Mouse (Mus musculus) neural tube, embryonic 11.5 days (tissue): Measurements from ENCODE around the gene Kalrn. TPM values are rescaled to one million over a fixed set of nuclear protein-coding genes. Genes with fewer than 3 reads are reported as not detected.

Experiments
- ATAC-seq: fragments of 200-750 bp; cut with Nextera tagmentation; 2 replicates; pipeline ENCODE4 v1.8.0; 2017; ENCODE audit warnings: moderate number of reproducible peaks, mild to moderate bottlenecking, moderate TSS enrichment, moderate library complexity; ENCODE audit not compliant: insufficient read depth, low FRiP score, low TSS enrichment
- DNase-seq: peaks from one replicate; pipeline ENCODE4 v3.0.0-alpha.2; 2015; ENCODE audit warnings: low spot score
- H3K27ac ChIP-seq: fragments of 300-500 bp; sonication (generic); 2 replicates; pipeline ENCODE4 v1.5.1; 2014; ENCODE audit warnings: low read depth, mild to moderate bottlenecking, low read length
- H3K27me3 ChIP-seq: fragments of 300-500 bp; sonication (generic); 2 replicates; pipeline ENCODE4 v1.6.1; 2014; ENCODE audit warnings: mild to moderate bottlenecking, low read length, mixed read lengths; ENCODE audit not compliant: control insufficient read depth, insufficient read depth
- H3K36me3 ChIP-seq: fragments of 300-500 bp; sonication (generic); 2 replicates; pipeline ENCODE4 v1.6.1; 2014; ENCODE audit warnings: mild to moderate bottlenecking, low read length, moderate library complexity, mixed read lengths; ENCODE audit not compliant: control insufficient read depth, insufficient read depth
- H3K4me1 ChIP-seq: fragments of 300-500 bp; sonication (generic); 2 replicates; pipeline ENCODE4 v1.6.1; 2014; ENCODE audit warnings: low read length, mixed read lengths; ENCODE audit not compliant: control insufficient read depth, insufficient read depth
- H3K4me2 ChIP-seq: fragments of 300-500 bp; sonication (generic); 2 replicates; pipeline ENCODE4 v1.6.1; 2014; ENCODE audit warnings: low read depth, mild to moderate bottlenecking, moderate library complexity
- H3K4me3 ChIP-seq: fragments of 300-500 bp; sonication (generic); 2 replicates; pipeline ENCODE4 v1.5.1; 2014; ENCODE audit warnings: low read depth, low read length
- H3K9ac ChIP-seq: fragments of 300-500 bp; sonication (generic); 2 replicates; pipeline ENCODE4 v1.6.1; 2014; ENCODE audit warnings: mild to moderate bottlenecking, low read length
- H3K9me3 ChIP-seq: fragments of 300-500 bp; sonication (generic); 2 replicates; pipeline ENCODE4 v1.6.1; 2016; ENCODE audit warnings: low read length; ENCODE audit not compliant: control insufficient read depth
- WGBS: fragments of 180-500 bp; shearing (Covaris S2); extraction: QIAGEN DNeasy Blood & Tissue Kit; methylation state at CpG from one replicate; pipeline ENCODE4 v1.1.7; 2014; 5-methylcytosine and 5-hydroxymethylcytosine counted together
- polyA plus RNA-seq: library from polyadenylated mRNA; unstranded; fragments of >200 nt; fragmentation: Nextera tagmentation; extraction: Ambion mirVana; gene quantifications from 2 replicates; pipeline ENCODE4 v1.2.1, GENCODE M21; 2014

Gene Kalrn
- polyA plus RNA-seq, 1 experiment from 2014 or later = 17.6 TPM

DNA sequence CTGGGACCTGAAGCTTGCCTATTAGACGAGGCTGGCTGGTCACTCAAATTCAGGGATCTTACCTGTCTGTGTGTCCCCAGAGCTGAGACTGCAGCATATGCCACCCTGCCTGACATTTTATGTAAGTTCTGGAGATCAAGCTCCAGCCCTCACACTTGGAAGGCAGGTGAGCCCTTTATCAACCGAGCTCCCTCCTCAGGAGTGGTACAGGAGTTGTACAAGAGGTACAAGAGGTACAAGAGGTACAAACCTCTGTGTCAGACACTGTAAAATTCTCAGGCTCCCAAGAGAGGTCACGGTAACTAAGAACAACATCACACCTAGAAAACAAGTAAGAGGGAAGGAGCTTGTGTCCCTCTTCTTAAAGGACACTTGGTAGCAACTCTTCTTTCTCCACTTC is 217.8 kb downstream of the Kalrn start:
- DNase-seq = no peak
- no peak for ATAC-seq
- WGBS = 86% methylated on average over 3 of the region's 3 CpGs
- H3K27me3 ChIP-seq = no peaks in the 10 kb centered on the region
- no peak overlapping the region for H3K27ac ChIP-seq
- no peaks in the 10 kb centered on the region for H3K4me1 ChIP-seq
- no peaks in the 10 kb centered on the region for H3K36me3 ChIP-seq
- no peak overlapping the region for H3K9ac ChIP-seq
- H3K9me3 ChIP-seq = no peaks in the 10 kb centered on the region
- H3K4me2 ChIP-seq = no peak overlapping the region
- no peak overlapping the region for H3K4me3 ChIP-seq

DNA sequence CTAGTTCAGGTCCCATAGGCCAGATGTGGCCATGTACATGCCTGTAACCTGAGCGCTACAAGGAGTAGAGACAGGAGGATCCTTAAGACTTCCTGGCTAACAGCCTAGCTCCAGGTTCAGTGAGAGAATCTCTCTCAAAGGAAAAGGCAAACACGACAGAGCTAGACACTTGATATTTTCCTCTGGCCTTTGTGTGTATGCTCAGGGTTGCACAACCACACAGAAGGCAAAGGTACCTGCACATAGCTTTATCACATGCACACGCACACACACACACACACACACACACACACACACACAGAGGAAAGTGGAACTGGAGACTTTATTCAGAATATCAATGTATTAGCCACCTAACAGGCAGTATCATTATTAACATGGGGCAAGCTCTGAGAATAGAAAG is 219.3 kb downstream of the Kalrn start:
- DNase-seq = no peak
- no peak for ATAC-seq
- Histone ChIP-seq H3K9ac (no peak overlapping the region), H3K4me3 (no peak overlapping the region), H3K9me3 (no peaks in the 10 kb centered on the region), H3K27me3 (no peaks in the 10 kb centered on the region), H3K27ac (no peak overlapping the region), H3K4me2 (no peak overlapping the region), H3K36me3 (no peaks in the 10 kb centered on the region), H3K4me1 (no peaks in the 10 kb centered on the region)
- 89% methylated on average over 3 of the region's 3 CpGs for WGBS

DNA sequence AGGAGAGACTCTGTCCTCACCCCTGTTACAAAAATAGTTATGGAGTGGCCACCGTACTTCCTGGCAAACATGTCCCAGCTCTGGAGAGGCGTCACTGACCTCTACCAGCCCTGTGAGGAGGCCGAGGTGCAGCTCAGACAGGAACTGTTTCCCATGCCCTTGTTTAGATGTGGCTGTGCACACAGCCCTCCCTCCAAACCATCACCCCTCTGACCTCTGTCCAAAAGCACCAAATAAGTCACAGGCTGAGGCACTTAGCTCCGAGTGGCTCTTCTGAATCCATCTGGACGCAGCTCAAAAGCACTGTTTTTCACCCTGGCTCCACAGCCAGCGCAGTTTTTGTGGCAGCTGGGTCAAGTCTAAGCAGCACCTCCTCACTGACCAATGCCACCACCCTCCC is 220.6 kb downstream of the Kalrn start:
- Histone ChIP-seq H3K27ac (no peak overlapping the region), H3K4me2 (no peak overlapping the region)
- WGBS = 35% methylated on average over 6 of the region's 6 CpGs

DNA sequence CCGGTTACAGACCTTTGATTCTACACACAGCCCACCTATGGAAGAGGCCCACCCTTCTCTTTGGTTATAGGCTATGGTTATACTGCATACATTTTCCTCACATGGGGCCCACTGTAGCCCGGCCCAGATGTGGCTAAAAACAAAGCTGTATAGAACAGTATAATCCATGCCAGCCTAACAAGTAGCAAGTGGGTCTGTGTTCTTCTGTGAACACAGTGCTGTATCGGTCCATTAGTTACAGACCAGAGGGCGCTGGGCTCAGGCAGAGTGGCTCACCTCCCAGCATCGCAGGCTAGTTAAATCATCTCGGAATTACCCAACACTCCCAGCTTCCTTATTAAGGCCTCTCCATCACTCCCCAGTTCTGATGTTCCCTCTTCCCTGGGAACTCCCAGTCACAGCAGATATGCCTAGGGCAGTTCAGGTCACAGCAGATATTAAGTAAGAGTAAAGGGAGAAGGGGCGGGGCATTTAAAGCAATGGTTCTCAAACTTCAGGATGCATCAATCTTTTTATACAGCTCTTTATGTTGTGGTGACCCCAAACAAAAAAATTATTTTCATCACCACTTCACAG is 221.7 kb downstream of the Kalrn start:
- DNase-seq = no peak
- WGBS = 80% methylated on average over 7 of the region's 7 CpGs
- Histone ChIP-seq H3K9ac (no peak overlapping the region), H3K27me3 (no peaks in the 10 kb centered on the region), H3K9me3 (no peaks in the 10 kb centered on the region), H3K4me3 (no peak overlapping the region), H3K27ac (no peak overlapping the region), H3K4me2 (no peak overlapping the region), H3K4me1 (no peaks in the 10 kb centered on the region; the same call in 1 of the 2 replicates), H3K36me3 (no peaks in the 10 kb centered on the region)
- no peak for ATAC-seq

More for the DNA sequence above, 220.6 kb downstream of the Kalrn start:
- no peaks in the 10 kb centered on the region; the same call in 1 of the 2 replicates for H3K4me1 ChIP-seq
- no peaks in the 10 kb centered on the region for H3K27me3 ChIP-seq
- H3K9ac ChIP-seq = no peak overlapping the region
- DNase-seq (no peak), ATAC-seq (no peak)
- H3K36me3 ChIP-seq = no peaks in the 10 kb centered on the region
- H3K4me3 ChIP-seq = no peak overlapping the region
- no peaks in the 10 kb centered on the region for H3K9me3 ChIP-seq

DNA sequence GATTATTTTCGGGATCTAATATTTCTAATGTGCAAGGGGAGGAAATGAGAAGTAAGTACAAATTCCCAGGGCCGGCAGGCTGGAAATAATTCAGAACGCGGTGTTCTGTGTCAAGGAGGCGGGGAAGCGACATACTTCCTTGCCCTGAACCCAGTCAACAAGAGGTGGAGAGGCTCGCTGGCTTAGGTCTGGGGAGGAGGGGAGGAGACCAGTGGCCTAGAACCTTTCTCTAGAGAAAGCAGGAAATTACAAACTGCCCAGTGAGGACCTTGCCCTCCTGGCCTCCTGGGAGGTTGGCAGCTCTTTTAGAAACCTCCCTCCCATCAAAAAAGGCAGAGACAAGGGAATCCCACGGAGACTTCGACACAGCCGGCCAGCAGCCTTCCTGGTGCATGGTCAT is 225.8 kb downstream of the Kalrn start:
- 70% methylated on average over 10 of the region's 10 CpGs for WGBS
- H3K4me2 ChIP-seq = no peak overlapping the region
- DNase-seq (no peak), ATAC-seq (no peak)
- no peaks in the 10 kb centered on the region for H3K9me3 ChIP-seq
- no peaks in the 10 kb centered on the region for H3K36me3 ChIP-seq
- no peaks in the 10 kb centered on the region for H3K27me3 ChIP-seq
- no peak overlapping the region for H3K9ac ChIP-seq
- H3K4me3 ChIP-seq = no peak overlapping the region
- no peaks in the 10 kb centered on the region; the same call in 1 of the 2 replicates for H3K4me1 ChIP-seq
- H3K27ac ChIP-seq = no peak overlapping the region

DNA sequence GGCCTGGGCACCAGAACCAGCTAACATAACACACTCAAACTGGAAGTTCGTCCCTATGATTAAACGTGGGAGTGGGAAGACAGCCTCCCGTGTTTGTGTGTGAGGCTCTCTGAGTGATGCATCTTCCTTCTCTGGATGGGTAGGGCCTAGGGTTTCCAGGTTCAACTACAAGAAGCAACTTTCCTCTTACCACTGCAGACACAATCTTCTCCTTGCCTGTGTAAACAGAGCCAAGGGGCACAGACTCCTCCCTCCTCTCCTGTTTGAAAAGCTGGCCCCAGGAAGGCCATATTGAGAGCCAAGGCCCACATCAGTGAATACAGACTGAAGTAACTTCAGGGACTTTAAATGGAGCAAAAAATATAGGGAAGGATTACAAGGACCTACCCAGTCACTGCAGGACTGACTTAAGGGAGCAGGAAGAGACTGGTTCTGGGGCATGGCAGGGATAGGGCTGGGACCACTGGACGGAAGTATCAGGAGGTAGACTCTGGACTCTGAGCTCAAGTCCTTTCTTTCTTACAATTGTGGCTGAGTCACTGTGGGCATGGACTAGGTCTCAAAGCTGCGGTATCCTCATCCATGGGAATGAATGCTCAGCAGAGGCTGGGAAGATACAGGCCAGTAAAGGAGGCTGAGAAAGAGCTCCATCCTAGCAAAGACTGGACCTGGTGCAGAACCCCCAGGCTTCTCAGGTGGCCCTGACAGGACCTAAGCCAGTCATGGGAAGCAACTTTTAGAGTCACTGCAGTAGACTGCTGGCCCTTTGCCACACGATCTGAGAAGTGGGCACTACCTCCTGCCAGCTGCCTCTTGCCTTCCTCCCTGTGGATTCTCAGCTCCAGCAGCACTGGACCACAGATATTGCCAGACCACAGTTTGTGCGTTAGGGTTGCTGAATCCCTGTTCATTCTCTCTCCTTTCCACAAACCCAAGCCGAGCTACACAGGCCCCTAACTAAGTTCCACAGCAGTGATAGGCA is 228.1 kb downstream of the Kalrn start:
- ATAC-seq = no peak
- H3K4me2 ChIP-seq = no peak overlapping the region
- H3K4me3 ChIP-seq = no peak overlapping the region
- no peak overlapping the region for H3K9ac ChIP-seq
- 86% methylated on average over 8 of the region's 8 CpGs for WGBS
- no peaks in the 10 kb centered on the region for H3K27me3 ChIP-seq
- no peaks in the 10 kb centered on the region; the same call in 1 of the 2 replicates for H3K4me1 ChIP-seq
- no peak for DNase-seq
- H3K9me3 ChIP-seq = no peaks in the 10 kb centered on the region
- H3K27ac ChIP-seq = no peak overlapping the region
- H3K36me3 ChIP-seq = no peaks in the 10 kb centered on the region

DNA sequence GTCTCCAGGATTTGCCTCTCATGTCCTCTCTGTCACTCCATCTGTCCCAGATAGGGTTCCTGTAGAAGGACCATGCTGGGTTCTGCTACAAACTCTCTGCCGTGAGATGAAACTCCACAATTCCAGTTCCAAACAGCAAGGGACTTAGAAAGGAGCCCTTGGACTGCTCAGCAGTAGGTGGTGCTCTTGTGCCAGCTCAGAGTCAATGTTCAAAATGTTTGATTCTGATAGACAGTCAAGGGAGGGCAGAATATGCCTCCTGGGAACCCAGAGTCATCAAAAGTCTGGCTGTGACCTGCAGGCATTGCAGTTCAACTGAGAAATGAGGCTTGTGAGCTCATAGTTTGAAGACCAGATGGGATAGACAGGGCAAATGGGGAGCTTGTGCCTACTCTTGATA is 229.4 kb downstream of the Kalrn start:
- ATAC-seq = no peak
- H3K27ac ChIP-seq = no peak overlapping the region
- H3K36me3 ChIP-seq = no peaks in the 10 kb centered on the region
- H3K4me1 ChIP-seq = no peaks in the 10 kb centered on the region; the same call in 1 of the 2 replicates
- peak; percentile 43 for DNase-seq
- H3K4me2 ChIP-seq = no peak overlapping the region
- no peaks in the 10 kb centered on the region for H3K27me3 ChIP-seq
- H3K9ac ChIP-seq = no peak overlapping the region
- 76% methylated on average over 1 of the region's 1 CpGs for WGBS
- H3K4me3 ChIP-seq = no peak overlapping the region
- no peaks in the 10 kb centered on the region for H3K9me3 ChIP-seq

DNA sequence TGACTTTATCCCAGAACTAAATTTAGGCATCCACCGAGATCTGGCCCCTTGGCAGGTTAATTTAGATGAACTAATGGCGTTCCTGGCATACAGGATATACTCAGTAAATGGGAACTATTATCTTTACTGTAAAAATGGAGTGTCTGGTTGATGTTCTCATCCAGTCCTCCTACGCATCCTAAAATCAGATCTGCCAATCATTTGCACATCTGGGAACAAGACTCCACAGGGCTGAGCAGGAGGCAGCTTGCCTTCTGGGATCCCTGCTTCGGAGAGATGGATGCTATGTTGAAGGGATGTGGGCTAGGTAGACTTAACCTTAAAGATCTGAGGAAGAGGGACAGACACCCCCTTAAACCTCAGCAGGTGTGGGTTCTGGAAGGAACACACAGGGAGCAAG is 230.2 kb downstream of the Kalrn start:
- H3K27me3 ChIP-seq = no peaks in the 10 kb centered on the region
- no peaks in the 10 kb centered on the region for H3K36me3 ChIP-seq
- H3K4me3 ChIP-seq = no peak overlapping the region
- no peak overlapping the region for H3K27ac ChIP-seq
- no peak for ATAC-seq
- DNase-seq = no peak
- 92% methylated on average over 4 of the region's 4 CpGs for WGBS
- no peaks in the 10 kb centered on the region; the same call in 1 of the 2 replicates for H3K4me1 ChIP-seq
- H3K4me2 ChIP-seq = no peak overlapping the region
- H3K9me3 ChIP-seq = no peaks in the 10 kb centered on the region
- H3K9ac ChIP-seq = no peak overlapping the region
